Mouse (Mus musculus) spleen, embryonic (tissue): Measurements from ENCODE around the gene Olfr373.

Experiments used
- CTCF ChIA-PET: fragments of 350-600 bp; sonication (Branson Sonifier 250); formaldehyde crosslinking; loops from one replicate; lab custom pipeline; 2022; lab: Charles Lee

The Olfr373 gene

GRCm38 (mm10) chr8:72133507-72133906 lies 50.5 kb downstream of the Olfr373 start:
- CTCF ChIA-PET, result no interaction called here

- CTCF ChIA-PET, result interaction anchor here (0.6 kb wide), 1 partner anchor 624 kb away, joined by 3 read pairs; the partner anchor contains the start of gene Plvap
Observed at GRCm38 (mm10) chr8:72134756-72135445, 51.9 kb downstream of the Olfr373 start, which contains the start of gene Tpm4. Gene Tpm4, plus strand, starts transcription at chr8:72134975.

- CTCF ChIA-PET, result interaction anchor here (0.6 to 1.1 kb wide), 2 partner anchors 41 to 624 kb away, joined by 3 read pairs; partner anchors contain the start of gene Plvap
Observed at GRCm38 (mm10) chr8:72135446-72136301, 52.7 kb downstream of the Olfr373 start.

GRCm38 (mm10) chr8:72136302-72136978 lies 53.5 kb downstream of the Olfr373 start:
- CTCF ChIA-PET, result interaction anchor here (1.1 kb wide), 1 partner anchor 40 kb away, joined by 3 read pairs; no protein-coding TSS in a partner anchor

GRCm38 (mm10) chr8:72137431-72137830 lies 54.5 kb downstream of the Olfr373 start:
- CTCF ChIA-PET, result interaction anchor here (0.6 kb wide), 2 partner anchors 179 to 216 kb away, joined by 3 read pairs; no protein-coding TSS in a partner anchor

GRCm38 (mm10) chr8:72138456-72138855 lies 55.5 kb downstream of the Olfr373 start:
- CTCF ChIA-PET, result no interaction called here

- CTCF ChIA-PET, result no interaction called here
Observed at GRCm38 (mm10) chr8:72143256-72143824, 60.4 kb downstream of the Olfr373 start.

GRCm38 (mm10) chr8:72144345-72144975 lies 61.5 kb downstream of the Olfr373 start:
- CTCF ChIA-PET, result no interaction called here

- CTCF ChIA-PET, result no interaction called here
Observed at GRCm38 (mm10) chr8:72145511-72145910, 62.5 kb downstream of the Olfr373 start.

- CTCF ChIA-PET, result interaction anchor here (0.9 kb wide), 1 partner anchor 9 kb away, joined by 3 read pairs; no protein-coding TSS in a partner anchor
Observed at GRCm38 (mm10) chr8:72146056-72146455, 63.1 kb downstream of the Olfr373 start.

- CTCF ChIA-PET, result interaction anchor here (0.9 kb wide), 1 partner anchor 9 kb away, joined by 3 read pairs; no protein-coding TSS in a partner anchor
Observed at GRCm38 (mm10) chr8:72146556-72146955, 63.6 kb downstream of the Olfr373 start.

- CTCF ChIA-PET, result no interaction called here
Observed at GRCm38 (mm10) chr8:72147266-72147665, 64.3 kb downstream of the Olfr373 start.

- CTCF ChIA-PET, result no interaction called here
Observed at GRCm38 (mm10) chr8:72149056-72149455, 66.1 kb downstream of the Olfr373 start.

- CTCF ChIA-PET, result no interaction called here
Observed at GRCm38 (mm10) chr8:72151418-72152078, 68.6 kb downstream of the Olfr373 start.
